Mouse (Mus musculus): ENCODE results near the gene 7530416G11Rik. TPM values are rescaled to one million over a fixed set of nuclear protein-coding genes. Genes with fewer than 3 reads are reported as not detected.
A peak's percentile ranks its signal among the peaks of the same experiment; 100 is the strongest.

The 7530416G11Rik gene
- polyA plus RNA-seq, 2 experiments = not detected

GRCm38 (mm10) chr15:85534215-85534614 is 31.2 kb upstream of the 7530416G11Rik start:
- H3K4me3 ChIP-seq (replicated peaks; ENCODE audit: low read length) = no peak overlapping the region
- no peak overlapping the region for H3K4me2 ChIP-seq (replicated peaks; ENCODE audit: low read depth, low read length, severe bottlenecking)
- H3K27ac ChIP-seq (replicated peaks; ENCODE audit: low read depth, low read length) = no peak overlapping the region
- ATAC-seq (ENCODE audit: low FRiP score, low read depth) (no peak), DNase-seq (ENCODE audit: low spot score) (no peak)
- H3K9ac ChIP-seq (ENCODE audit: low read depth, low read length, severe bottlenecking) = no peak overlapping the region
- 81% methylated on average over 7 of the region's 8 CpGs for WGBS
- no peaks in the 10 kb centered on the region for H3K9me3 ChIP-seq (ENCODE audit: control insufficient read depth, low read length)
- H3K36me3 ChIP-seq (ENCODE audit: control insufficient read depth, insufficient read depth, low read length) = no peaks in the 10 kb centered on the region
- no peak for TF ChIP-seq POLR2A (IDR thresholded peaks at IDR 0.05; ENCODE audit: borderline replicate concordance, extremely low read depth, insufficient read depth, insufficient read length)
- H3K27me3 ChIP-seq (ENCODE audit: control insufficient read depth, insufficient read depth, low read length) = no peaks in the 10 kb centered on the region
- H3K4me1 ChIP-seq (ENCODE audit: control insufficient read depth, insufficient read depth, low read length) = peaks cover 2% of the 10 kb centered on the region; the same call in 1 of the 2 replicates

GRCm38 (mm10) chr15:85532063-85532462 is 29.0 kb upstream of the 7530416G11Rik start:
- 67% methylated on average over 3 of the region's 3 CpGs for WGBS
- DNase-seq (ENCODE audit: low spot score) (no peak), ATAC-seq (ENCODE audit: low FRiP score, low read depth) (no peak)
- Histone ChIP-seq H3K4me3 (replicated peaks; ENCODE audit: low read length) (no peak overlapping the region), H3K36me3 (ENCODE audit: control insufficient read depth, insufficient read depth, low read length) (no peaks in the 10 kb centered on the region), H3K27me3 (ENCODE audit: control insufficient read depth, insufficient read depth, low read length) (no peaks in the 10 kb centered on the region), H3K4me2 (replicated peaks; ENCODE audit: low read depth, low read length, severe bottlenecking) (no peak overlapping the region), H3K9me3 (ENCODE audit: control insufficient read depth, low read length) (no peaks in the 10 kb centered on the region), H3K27ac (replicated peaks; ENCODE audit: low read depth, low read length) (no peak overlapping the region), H3K9ac (ENCODE audit: low read depth, low read length, severe bottlenecking) (no peak overlapping the region), H3K4me1 (ENCODE audit: control insufficient read depth, insufficient read depth, low read length) (no peaks in the 10 kb centered on the region)
- no peak for TF ChIP-seq POLR2A (IDR thresholded peaks at IDR 0.05; ENCODE audit: borderline replicate concordance, extremely low read depth, insufficient read depth, insufficient read length)

DNA sequence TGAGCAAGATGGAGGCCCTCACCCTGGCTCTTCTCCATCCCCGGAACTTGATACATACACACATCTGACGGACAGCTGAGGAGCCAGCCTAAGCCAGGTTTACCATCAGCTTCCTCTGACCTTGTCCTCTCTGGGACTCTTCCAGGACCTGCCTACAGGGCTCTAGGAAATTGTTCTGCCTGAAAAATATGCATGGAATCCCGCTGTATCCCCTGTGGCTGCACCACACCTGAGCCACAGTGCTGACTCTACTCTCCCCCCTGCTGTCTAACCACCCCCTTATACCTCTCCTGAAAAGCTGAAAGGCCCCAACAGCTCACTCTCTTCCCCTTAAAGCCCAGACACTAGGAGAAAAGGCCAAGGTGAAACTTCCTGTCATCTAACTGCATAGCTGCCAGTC is 26.9 kb upstream of the 7530416G11Rik start:
- WGBS = 40% methylated on average over 3 of the region's 3 CpGs
- no peak for TF ChIP-seq POLR2A (IDR thresholded peaks at IDR 0.05; ENCODE audit: borderline replicate concordance, extremely low read depth, insufficient read depth, insufficient read length)
- ATAC-seq (ENCODE audit: low FRiP score, low read depth) (no peak), DNase-seq (ENCODE audit: low spot score) (no peak)
- Histone ChIP-seq H3K4me2 (replicated peaks; ENCODE audit: low read depth, low read length, severe bottlenecking) (no peak overlapping the region), H3K27ac (replicated peaks; ENCODE audit: low read depth, low read length) (no peak overlapping the region; the same call in 1 of the 2 replicates), H3K36me3 (ENCODE audit: control insufficient read depth, insufficient read depth, low read length) (no peaks in the 10 kb centered on the region), H3K27me3 (ENCODE audit: control insufficient read depth, insufficient read depth, low read length) (no peaks in the 10 kb centered on the region), H3K4me1 (ENCODE audit: control insufficient read depth, insufficient read depth, low read length) (no peaks in the 10 kb centered on the region), H3K9me3 (ENCODE audit: control insufficient read depth, low read length) (no peaks in the 10 kb centered on the region), H3K4me3 (replicated peaks; ENCODE audit: low read length) (no peak overlapping the region), H3K9ac (ENCODE audit: low read depth, low read length, severe bottlenecking) (no peak overlapping the region)

GRCm38 (mm10) chr15:85524404-85524950 is 21.4 kb upstream of the 7530416G11Rik start:
- Histone ChIP-seq H3K36me3 (ENCODE audit: control insufficient read depth, insufficient read depth, low read length) (no peaks in the 10 kb centered on the region), H3K4me2 (replicated peaks; ENCODE audit: low read depth, low read length, severe bottlenecking) (no peak overlapping the region), H3K4me3 (replicated peaks; ENCODE audit: low read length) (no peak overlapping the region), H3K27me3 (ENCODE audit: control insufficient read depth, insufficient read depth, low read length) (no peaks in the 10 kb centered on the region), H3K9ac (ENCODE audit: low read depth, low read length, severe bottlenecking) (no peak overlapping the region), H3K4me1 (ENCODE audit: control insufficient read depth, insufficient read depth, low read length) (peaks cover 11% of the 10 kb centered on the region), H3K9me3 (ENCODE audit: control insufficient read depth, low read length) (no peaks in the 10 kb centered on the region), H3K27ac (replicated peaks; ENCODE audit: low read depth, low read length) (no peak overlapping the region; the same call in 1 of the 2 replicates)
- ATAC-seq (ENCODE audit: low FRiP score, low read depth) (no peak), DNase-seq (ENCODE audit: low spot score) (no peak)
- no peak for TF ChIP-seq POLR2A (IDR thresholded peaks at IDR 0.05; ENCODE audit: borderline replicate concordance, extremely low read depth, insufficient read depth, insufficient read length)
- 29% methylated on average over 12 of the region's 12 CpGs for WGBS

- H3K4me1 ChIP-seq (ENCODE audit: control insufficient read depth, insufficient read depth, low read length) = peaks cover 13% of the 10 kb centered on the region
- ATAC-seq (ENCODE audit: low FRiP score, low read depth) (peak; percentile 65; the same call in 1 of the 2 replicates), DNase-seq (ENCODE audit: low spot score) (peak; percentile 18)
- WGBS = 7% methylated on average over 10 of the region's 14 CpGs
- no peaks in the 10 kb centered on the region for H3K36me3 ChIP-seq (ENCODE audit: control insufficient read depth, insufficient read depth, low read length)
- no peaks in the 10 kb centered on the region for H3K9me3 ChIP-seq (ENCODE audit: control insufficient read depth, low read length)
- TF ChIP-seq POLR2A (IDR thresholded peaks at IDR 0.05; ENCODE audit: borderline replicate concordance, extremely low read depth, insufficient read depth, insufficient read length) = no peak
- no peak overlapping the region for H3K9ac ChIP-seq (ENCODE audit: low read depth, low read length, severe bottlenecking)
- H3K27me3 ChIP-seq (ENCODE audit: control insufficient read depth, insufficient read depth, low read length) = no peaks in the 10 kb centered on the region
- H3K4me2 ChIP-seq (replicated peaks; ENCODE audit: low read depth, low read length, severe bottlenecking) = peak overlapping the region; percentile 30; the same call in 1 of the 2 replicates
- H3K27ac ChIP-seq (replicated peaks; ENCODE audit: low read depth, low read length) = no peak overlapping the region
- no peak overlapping the region for H3K4me3 ChIP-seq (replicated peaks; ENCODE audit: low read length)
These were observed 20.4 kb upstream of the 7530416G11Rik start for GRCm38 (mm10) chr15:85523173-85523991.

Data from limb, embryonic 14.5 days (tissue).